Mouse (Mus musculus): ENCODE results near the gene Gm10135.
A peak's percentile ranks its signal among the peaks of the same experiment; 100 is the strongest.
"Not testable (repeated sequence)": the region's sequence is repeated elsewhere in the genome, so short reads cannot be mapped to it uniquely, and the experiment has no call there.

Gm10135 gene

DNA sequence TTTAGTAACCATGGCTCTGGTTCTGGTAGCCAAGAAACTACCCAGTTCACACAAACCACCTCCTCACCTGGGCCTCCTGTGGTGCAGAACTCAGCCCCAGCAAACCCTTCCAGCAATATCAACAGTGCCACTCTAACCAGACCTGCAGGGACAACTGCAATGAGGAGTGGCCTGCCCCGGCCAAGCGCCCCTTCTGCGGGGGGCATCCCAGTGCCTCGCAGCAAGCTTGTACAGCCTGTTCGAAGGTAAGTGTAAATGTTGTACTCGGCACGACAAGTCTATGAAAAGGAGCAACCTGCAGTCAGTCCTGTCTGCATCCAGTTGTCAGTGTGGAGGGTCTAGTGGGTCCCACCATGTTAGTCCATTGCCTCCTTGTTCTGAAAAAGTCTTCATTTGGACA lies at the start of gene Gm10135:
Gene Gm10135 (minus strand): TSS at position 101 of the 400 bp plus-strand sequence.
- no peak for DNase-seq (ENCODE audit: low read depth)

DNA sequence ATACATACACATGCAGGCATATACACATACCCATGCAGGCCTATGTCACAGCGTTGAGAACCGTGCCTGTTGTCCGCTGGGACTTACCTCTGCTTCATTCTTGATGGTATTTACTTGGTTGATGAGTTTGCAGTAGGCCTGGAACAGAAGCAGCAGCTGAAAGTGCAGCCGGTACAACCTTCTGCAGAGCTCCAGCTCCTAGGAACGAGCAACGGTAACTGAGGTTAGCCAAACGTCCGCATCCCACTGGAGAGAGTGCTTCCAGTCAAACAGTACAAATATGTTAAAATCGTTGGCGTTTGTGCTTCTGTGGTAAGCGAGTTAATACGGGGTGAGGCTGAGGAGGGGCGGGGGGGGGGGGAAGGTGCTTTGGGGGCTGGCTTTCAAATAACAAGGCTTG lies 49.3 kb upstream of the Gm10135 start:
- no peak for DNase-seq (ENCODE audit: low read depth)

DNA sequence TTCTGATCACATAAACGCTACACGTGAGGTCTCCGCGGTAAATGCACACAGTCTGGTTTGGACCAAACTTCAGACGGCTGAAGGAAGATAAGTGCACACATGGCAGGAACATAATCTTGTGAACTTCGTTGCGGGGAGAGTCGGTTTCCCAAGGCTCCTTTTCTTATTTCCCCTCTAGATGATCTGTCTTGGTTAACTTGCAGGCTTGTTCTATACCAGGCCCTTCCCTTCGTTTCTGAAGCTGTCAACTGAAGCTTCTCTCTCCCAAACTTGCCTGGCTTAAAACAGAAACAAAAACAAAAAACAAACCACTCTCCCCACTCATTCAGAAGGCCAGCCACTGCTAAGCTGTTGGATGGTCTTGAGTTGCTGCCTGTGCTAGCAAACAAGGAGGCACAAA lies 40.2 kb upstream of the Gm10135 start:
- DNase-seq (ENCODE audit: low read depth): no peak

DNA sequence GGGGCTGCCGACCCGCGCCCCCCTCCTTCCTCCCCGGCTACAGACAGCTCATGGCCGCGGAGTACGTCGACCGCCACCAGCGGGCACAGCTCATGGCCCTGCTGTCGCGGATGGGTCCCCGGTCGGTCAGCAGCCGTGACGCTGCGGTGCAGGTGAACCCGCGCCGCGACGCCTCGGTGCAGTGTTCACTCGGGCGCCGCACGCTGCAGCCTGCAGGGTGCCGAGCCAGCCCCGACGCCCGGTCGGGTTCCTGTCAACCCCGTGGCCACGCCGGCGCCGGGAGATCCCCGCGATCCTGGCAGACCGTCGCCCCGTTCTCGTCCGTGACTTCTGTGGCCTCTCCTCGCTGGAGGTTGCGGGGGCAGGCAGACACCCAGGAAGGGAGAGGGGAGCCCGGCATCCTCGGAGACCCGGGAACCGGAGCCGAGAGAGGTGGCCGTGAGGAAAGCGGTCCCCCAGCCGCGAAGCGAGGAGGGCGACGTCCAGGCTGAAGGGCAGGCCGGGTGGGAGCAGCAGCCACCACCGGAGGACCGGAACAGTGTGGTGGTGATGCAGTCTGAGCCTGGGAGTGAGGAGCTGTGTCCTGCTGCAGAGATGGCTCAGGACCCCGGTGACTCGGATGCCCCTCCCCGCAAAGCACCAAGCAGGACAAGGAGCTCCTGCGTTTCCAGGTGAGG lies 39.2 kb upstream of the Gm10135 start:
- not testable (repeated sequence) for DNase-seq (ENCODE audit: low read depth)

DNA sequence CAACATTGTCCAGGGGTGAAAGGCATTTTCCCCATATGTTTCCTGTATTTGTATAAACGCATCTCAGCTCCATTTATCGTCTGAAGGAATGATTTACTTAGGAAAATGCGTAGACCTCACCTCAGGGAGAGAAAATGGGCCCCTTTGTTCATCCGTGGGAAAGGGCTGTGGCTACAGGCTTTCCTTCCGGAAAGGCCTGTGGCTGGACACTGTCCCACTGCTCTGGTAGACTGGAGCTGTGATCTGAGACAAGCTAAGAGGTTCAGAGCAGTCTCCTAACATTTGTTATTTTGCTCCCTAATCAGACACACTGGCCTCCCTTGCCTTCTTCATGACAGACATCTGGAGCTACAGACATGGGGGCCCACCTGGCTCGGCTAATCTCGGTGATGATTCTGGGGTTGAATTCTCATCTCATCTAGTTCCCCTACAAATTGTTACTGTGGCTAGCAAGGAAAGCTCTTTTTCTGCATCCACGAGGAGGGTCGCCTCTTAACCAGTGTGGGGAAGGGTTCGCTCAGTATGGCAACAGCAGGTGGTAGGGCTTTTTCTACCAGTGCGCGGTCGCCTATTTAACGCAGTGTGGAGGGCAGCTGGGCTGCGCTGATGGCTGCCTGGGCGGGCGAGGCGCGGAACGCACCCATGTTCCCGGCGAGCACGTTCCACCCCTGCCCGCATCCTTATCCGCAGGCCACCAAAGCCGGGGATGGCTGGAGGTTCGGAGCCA lies 38.5 kb upstream of the Gm10135 start:
- DNase-seq (ENCODE audit: low read depth): not testable (repeated sequence)

DNA sequence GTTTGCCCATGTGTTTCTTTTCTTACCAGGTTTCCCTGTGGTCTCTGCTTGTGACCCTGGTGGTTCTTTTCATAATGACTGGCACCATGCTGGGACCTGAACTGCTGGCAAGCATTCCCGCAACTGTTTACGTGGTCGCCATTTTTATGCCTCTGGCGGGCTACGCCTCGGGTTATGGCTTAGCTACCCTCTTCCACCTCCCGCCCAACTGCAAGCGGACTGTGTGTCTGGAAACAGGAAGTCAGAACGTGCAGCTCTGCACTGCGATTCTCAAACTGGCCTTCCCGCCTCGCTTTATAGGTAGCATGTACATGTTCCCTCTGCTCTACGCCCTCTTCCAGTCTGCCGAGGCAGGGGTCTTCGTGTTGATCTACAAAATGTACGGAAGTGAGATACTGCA lies 37.3 kb upstream of the Gm10135 start:
- not testable (repeated sequence) for DNase-seq (ENCODE audit: low read depth)

DNA sequence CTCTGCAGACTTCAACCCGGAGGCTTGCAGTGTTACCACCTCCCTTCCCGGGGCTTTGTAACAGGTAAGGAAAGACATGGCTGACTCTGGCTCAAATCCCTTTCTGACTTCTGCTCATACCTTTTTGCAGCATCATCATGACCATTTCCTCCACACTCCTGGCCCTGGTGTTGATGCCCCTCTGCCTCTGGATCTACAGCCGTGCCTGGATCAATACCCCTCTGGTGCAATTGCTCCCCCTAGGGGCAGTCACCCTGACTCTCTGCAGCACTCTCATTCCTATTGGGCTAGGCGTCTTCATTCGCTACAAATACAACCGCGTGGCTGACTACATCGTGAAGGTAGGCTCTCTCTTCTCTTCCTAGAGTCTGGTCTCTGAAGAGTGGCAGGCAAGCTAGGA lies 33.7 kb upstream of the Gm10135 start:
- DNase-seq (ENCODE audit: low read depth): peak; percentile 24

DNA sequence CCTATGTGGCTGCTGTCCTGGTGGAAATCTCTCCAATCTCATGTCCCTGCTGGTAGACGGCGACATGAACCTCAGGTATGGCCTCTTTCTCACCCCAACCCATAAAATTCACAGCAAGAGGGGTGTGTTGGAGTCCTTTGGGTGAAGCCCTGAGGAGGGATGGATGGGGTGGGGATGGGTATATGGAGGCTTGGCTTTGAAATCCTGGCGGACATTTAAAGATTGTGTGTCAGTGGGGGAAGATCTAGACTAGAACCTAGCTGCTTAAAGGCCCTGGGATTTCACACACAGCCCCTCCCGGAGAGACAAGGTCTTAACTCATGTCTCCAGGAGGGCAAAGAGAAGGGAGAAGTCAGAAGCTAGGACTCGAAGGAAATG lies 33.1 kb upstream of the Gm10135 start:
- no peak for DNase-seq (ENCODE audit: low read depth)

DNA sequence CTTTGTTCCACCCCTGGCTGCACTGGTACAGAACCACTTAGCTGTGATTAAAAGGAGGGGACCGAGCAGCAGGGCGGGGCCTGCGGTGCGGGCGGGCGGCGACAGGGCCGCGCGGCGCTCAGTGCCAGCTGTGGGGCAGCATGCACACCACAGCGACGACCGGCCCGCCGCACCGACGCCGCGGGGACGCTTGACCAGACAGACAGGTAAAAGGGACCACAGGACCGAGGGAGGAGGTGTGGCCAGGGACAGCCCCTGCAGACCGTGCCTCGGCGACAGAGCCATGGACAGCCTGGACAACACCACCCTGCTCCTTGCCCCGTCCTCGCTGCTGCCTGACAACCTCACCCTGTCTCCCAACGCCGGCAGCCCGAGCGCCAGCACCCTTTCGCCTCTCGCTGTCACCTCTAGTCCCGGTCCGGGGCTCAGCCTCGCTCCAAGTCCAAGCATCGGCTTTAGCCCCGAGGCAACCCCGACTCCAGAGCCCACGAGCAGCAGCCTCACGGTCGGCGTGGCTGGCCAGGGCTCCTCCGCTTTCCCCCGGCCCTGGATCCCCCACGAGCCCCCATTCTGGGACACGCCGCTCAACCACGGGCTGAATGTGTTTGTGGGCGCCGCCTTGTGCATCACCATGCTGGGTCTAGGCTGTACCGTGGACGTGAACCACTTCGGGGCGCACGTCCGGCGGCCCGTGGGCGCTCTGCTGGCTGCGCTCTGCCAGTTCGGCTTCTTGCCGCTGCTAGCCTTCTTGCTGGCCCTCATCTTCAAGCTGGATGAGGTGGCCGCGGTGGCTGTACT lies 32.5 kb upstream of the Gm10135 start, which contains the start of gene Slc10a4:
Gene Slc10a4 (plus strand): TSS at position 100 of the 798 bp plus-strand sequence.
- DNase-seq (ENCODE audit: low read depth): no peak

DNA sequence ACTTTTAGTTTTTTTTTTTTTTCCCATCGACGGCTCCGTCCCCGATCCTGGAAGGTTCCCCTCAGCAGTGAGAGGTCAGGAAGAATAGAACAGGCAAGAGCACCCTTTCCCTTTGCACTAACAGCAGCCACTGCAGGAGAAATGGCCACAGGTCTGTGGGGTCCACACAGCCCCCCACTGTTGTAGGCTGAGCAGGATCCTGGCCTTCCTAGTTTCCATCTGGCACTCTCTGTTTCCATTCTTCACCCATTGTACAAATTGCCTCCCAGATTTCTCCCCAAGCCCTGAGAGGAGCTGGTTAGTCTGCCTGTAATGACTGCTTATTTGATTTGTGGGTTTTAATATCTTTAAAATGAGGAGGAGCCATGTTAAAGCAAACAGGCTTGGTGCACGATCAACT lies 29.5 kb upstream of the Gm10135 start:
- DNase-seq (ENCODE audit: low read depth): no peak

DNA sequence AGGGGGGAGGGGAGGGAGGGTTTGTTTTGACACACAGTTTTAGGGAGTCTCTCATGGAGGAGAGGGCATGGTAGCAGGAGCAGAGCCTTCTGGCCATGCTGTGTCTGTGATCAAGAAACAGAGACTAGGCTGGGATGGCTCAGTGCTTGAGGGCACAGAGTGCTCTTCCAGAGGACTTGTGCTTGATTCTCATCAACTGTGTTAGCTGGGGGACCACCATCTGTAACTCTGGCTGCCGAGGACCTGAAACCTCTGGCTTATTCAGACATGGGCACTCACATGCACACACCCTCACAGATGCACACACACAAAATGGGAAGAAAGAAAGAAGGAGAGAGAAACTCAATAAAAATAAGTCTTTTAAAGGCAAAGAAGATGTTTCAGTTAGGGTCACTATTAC lies 24.0 kb upstream of the Gm10135 start:
- DNase-seq (ENCODE audit: low read depth): not testable (repeated sequence)

DNA sequence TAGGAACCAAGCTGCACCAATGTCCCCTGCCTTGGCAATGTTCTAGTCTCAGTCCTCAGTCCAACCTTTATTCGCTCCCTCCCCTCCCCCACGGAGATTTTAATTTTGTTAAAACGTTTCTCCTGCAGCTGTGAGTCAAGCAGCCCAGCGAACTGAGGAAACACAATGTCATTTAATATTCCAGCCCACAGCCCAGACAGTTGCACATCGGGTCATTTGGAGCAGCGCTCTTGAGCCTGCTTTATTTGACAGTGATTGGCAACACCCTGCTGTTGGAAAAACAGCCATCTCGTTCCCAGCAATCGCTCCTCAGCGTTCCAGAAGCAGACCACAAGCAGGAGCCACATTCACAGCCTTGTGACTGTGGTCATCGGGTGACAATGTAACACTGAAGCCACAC lies 20.9 kb upstream of the Gm10135 start:
- DNase-seq (ENCODE audit: low read depth): no peak

DNA sequence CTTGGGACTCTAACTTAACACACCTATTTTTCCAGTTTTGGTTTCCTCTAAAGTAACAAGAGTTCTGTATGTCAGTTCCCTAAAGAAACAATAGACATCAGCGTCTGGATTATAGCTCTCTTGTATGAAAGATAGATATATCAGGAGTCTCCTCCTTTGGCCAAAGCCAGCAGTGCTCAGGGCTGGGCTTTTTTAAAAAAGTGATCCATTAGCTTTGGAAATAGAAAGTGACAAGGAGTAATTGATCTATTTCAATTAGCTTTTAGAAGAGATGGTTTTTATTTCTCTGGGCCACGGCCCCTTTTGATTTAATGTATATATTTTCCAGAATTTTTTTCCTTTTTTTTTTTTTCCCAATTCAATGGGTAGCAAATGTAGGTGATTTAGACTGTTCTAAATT lies 20.4 kb upstream of the Gm10135 start:
- no peak for DNase-seq (ENCODE audit: low read depth)

DNA sequence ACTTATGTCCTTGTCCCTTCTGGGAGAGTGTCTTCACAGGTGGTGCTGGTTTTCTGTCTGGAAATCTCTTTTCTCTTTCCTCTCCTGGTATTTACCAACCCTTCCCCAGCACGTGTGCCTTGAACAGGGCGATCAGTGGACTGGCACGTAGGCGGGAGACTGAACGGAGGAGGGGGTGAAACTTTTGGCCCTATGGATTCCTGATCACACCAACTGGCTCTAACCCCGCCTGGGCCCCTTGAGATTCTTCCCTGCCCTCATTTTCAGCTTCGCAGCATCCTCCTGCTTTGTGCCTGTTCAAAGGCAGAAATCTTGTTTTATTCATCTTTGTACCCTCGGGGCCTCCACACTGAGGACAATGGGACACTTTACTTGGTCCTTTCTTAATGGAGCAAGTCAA lies 19.9 kb upstream of the Gm10135 start:
- no peak for DNase-seq (ENCODE audit: low read depth)

DNA sequence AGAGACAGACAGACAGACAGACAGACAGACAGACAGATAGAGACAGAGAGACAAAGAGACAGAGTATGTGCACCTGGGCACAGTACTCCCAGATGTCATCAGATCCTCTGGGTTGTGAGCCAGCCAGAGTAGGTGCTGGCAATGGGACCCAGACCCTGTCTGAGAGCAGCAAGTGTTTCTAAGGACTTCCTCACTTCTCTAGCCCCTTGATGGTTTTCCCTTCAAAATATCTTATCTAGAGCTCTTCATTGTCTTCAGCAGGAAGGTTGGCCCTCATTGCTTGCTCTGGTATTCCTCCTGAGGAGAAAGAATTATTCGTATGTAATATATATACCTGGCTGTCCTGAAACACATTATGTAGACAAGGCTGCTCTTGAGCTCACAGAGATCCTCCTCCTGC lies 18.0 kb upstream of the Gm10135 start:
- DNase-seq (ENCODE audit: low read depth): no peak

DNA sequence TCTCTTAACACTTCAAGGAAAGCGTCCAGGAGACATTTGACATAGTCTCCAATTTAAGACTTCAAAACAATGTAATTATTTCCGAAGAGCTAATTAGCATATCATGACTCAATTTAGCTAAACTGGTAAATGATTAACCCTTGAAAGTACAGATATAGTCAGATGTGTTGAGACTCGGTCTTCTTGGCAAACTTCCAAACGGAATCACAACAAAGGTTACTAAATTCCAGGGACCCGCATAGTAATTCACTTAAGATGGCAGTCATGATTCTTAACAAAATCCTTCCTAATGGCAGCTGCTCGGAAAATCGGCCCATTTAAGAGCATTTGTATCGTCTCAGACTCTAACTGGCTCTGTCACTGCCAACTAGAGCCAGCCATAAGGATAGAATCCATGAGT lies 15.3 kb upstream of the Gm10135 start:
- DNase-seq (ENCODE audit: low read depth): no peak

DNA sequence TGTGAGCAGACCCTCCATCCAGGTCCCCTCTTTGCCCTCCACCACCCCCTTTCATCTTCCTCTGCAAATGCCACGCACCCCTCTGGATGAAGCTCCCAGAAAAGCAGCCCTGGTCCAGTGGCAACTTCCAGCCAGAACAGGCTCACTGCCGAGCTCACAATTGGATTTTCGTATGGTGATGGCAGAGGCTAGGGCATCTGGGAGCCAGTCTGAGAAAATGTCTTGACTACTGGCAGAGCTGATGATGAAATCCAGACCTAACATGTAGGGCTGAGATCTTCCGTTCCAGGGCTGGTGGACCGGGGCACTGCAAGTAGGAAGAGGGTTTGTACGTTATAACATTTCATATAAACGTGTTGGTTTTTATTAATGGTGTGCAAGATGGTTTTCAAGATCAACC lies 13.3 kb upstream of the Gm10135 start:
- DNase-seq (ENCODE audit: low read depth): no peak

DNA sequence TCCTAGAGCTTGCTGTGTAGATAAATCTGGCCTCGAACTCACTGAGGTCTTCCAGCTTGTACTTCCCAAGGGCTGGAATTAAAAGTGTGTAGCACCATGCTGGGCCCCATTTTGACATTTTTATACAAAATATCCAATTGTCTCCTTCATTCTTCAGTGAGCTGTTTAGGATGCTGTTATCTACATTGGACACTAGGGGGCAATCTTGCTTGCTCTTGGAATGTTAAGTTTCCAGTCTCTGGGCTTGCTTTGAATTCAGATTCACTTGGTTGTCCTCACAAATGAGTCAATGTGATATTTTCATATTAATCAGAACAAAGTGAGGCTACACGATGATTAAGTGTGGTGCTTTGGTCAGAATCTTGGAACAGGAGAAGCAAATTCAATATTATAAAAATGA lies 9.6 kb upstream of the Gm10135 start:
- DNase-seq (ENCODE audit: low read depth): peak; percentile 58

DNA sequence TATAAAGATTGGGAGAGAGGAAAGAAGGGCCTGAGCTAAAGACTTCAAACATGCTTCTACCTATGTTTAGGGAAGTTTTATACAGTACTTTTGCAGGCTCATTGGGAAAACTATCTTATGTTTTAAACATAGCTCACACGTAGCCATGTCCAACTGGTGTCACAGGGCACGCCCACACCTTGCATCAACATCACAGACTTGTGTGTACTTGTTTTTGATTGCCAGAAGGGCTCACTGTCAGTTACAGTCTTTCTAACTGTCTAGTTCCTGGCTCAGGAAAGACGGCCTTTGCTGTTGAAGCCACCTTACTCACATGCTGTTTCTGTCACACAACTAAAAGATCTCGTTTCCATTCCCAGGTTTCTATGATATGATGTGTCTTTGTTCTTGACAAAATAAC lies 2.0 kb upstream of the Gm10135 start:
- no peak for DNase-seq (ENCODE audit: low read depth)

DNA sequence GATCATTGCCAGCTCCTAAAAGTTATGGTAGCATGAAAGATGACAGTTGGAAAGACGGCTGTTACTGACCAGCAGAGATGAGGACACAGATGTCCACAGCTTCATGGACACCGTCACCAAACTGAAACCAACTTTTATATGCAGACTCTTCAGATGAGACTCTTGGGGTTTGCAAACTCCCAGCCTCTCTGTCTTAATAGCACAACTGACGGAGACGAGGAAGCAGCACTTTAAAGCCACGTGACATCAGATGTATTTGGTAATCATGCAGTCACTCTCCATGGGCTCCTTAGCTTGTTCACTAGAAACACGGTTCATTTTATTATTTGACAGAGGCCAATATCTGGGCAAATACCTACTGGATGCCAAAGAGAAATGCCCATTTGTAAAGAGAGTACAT lies 1.5 kb upstream of the Gm10135 start:
- DNase-seq (ENCODE audit: low read depth): no peak

DNA sequence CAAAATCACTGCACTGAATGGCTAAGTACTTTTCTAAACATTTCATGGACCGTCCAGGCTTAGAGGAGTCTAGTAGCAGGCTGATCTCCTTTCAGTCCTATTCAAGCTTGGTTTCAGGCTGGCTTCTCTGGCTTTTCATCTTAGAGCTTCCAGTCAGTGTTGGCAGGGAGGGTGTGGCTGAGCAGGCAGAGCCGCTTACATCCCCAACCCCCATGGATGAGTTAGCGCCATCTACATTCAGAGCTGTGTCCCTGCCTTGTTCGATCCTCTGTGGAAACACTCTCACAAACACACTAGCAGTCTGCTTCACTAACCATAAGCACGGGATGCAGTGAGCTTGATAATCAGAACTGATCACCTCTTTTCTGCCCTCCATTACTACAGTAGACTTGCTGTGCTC lies 1.6 kb downstream of the Gm10135 start:
- no peak for DNase-seq (ENCODE audit: low read depth)

DNA sequence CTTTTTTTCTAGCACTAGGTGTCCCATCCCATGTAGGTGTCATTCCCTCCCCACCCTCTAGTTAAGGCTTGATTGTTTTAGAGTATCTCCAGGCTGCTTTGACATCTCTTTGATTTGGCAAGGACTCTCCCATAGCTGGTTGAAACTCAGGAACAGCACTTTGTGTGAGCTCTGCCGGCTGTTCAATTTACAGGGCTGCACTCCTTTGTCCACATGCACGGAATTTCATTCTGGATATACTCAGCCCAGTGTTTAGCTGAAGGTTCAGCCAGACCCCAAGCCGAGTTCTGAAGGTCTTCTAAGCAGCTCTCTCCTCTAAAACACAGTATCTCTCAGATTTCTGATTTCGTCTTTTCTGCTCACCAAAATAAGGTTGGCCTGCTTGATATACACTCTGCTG lies 2.1 kb downstream of the Gm10135 start:
- DNase-seq (ENCODE audit: low read depth): no peak

DNA sequence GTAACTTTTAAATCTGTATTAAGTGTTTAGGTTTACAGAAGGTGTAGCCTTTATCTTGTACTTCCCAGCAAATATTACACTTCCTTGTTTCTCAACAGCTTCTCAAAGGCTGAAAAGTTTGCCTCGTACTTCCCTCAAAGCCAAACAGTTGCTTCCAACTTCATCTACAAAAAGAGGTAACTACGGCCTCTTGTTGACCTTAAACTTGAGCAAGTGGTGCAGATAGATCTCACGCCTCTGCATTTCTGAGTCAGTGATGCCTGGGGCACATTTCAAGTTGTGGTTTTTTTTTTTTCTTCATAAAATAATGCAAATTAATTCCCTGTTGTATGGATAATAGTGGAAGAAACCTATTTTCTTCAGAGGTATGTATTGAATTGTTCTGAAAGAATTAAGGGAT lies 8.8 kb downstream of the Gm10135 start:
- DNase-seq (ENCODE audit: low read depth): no peak
